Mouse (Mus musculus) bone marrow, adult 2 months (tissue): ENCODE data around the gene Wfdc18.

Experiments used
- CTCF ChIP-seq: fragments of 200-500 bp; IDR thresholded peaks from 2 replicates; pipeline ENCODE4 v1.5.1; 2011; ENCODE audit warnings: low read length, control low read depth; ENCODE audit not compliant: control insufficient read depth, insufficient read depth
- POLR2A ChIP-seq: fragments of 200-500 bp; IDR thresholded peaks from 2 replicates; pipeline ENCODE4 v1.6.1; 2011; ENCODE audit warnings: low read depth, mild to moderate bottlenecking, control low read depth, low read length, borderline replicate concordance; ENCODE audit not compliant: control insufficient read depth

DNA sequence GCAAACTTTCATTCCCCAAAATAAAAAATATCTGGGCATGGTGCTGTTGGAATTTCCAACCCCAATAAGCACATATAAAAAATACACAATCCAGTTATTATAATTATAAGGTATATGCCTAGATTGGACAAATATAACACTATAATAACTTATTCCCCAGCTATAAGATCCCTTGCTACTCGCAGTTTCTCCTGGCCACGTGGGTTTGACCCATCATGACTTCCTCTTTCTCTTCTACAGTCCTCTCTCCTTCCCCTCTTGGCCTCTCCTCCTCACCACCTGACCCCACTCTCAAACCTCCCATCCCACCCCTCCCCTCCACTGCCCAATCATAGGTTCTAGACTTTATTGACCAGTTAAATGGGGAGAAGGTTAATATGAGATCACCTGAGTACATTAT is 5.1 kb downstream of the Wfdc18 start:
- TF ChIP-seq CTCF (no peak), POLR2A (no peak)
